Mouse (Mus musculus) heart, adult 2 months (tissue): Measurements from ENCODE around the gene Itpkc.

ENCODE experiments used
- CTCF ChIP-seq: fragments of 200-600 bp; IDR thresholded peaks from 2 replicates; pipeline ENCODE4 v1.8.1; 2022; ENCODE audit warnings: antibody characterized with exemption, mild to moderate bottlenecking, moderate library complexity
- POLR2A ChIP-seq: fragments of 200-500 bp; IDR thresholded peaks from 2 replicates; pipeline ENCODE4 v1.6.1; 2011; ENCODE audit warnings: mild to moderate bottlenecking, low read depth, low read length, control low read depth; ENCODE audit not compliant: insufficient read depth

DNA sequence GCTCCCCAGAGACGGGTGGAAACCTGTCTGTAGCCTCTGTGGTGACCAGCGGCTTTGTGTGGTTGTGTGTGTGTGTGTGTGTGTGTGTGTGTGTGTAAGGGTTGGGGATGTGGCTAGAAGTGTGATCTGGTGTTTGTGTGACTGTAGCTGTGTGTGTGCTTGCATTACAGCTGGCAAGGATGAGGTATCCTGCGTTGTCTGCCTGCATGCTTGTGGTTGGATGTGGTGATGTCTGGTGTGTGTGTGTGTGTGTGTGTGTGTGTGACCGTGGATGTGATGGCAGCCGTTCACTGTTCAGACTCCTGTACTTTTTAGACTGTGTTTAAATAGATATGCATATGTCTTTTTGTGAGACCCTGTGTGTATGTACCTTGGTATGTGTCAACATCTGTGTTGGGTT, 31.3 kb upstream of the Itpkc start:
- no peak for TF ChIP-seq CTCF
- no peak for TF ChIP-seq POLR2A
